Comparison of ENCODE assay signal across 15 mouse cellular contexts in the genomic region with DNA sequence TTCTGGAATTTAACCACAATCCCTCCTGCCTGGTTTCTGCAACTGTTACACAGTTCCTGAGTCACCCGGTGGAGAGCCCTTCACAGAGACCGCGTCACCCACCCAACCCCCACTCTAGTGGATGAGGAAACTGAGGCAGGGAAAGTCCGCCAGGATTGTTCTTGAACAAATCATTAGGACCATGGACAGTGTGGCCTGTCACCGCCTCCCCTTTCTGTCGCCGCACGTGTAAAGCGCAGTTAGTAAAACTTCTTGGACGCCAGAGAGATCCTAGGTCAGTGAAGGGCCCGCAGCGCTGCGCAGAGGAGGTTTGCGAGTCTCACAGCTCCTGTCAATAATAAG. TPM values are rescaled to one million over a fixed set of nuclear protein-coding genes. Genes with fewer than 3 reads are reported as not detected.
DNase-seq lines count a peak whose midpoint lies in the region; ATAC-seq and TF ChIP-seq lines count a peak whose summit lies in the region.
"Had no signal": no experiment of that assay in that cellular context is flagged by ENCODE, and none has a peak within 500 bp of the region (broad histone marks: within the 10 kb centered on the region; RNA-seq: fewer than 3 reads in every experiment).

No protein-coding gene starts in this region.

- ATAC-seq in forebrain, embryonic 11.5 days (replicated peaks; ENCODE audit: low FRiP score) = no peak
- no peak for ATAC-seq in forebrain, embryonic 16.5 days
- ATAC-seq in embryonic facial prominence, embryonic 13.5 days (ENCODE audit: insufficient number of reproducible peaks, insufficient read depth, low FRiP score, low TSS enrichment, low read depth) = no peak
- ATAC-seq in hindbrain, embryonic 16.5 days = no peak

- peak; percentile 54 for DNase-seq in forebrain, embryonic 11.5 days (ENCODE audit: low spot score)
- DNase-seq in lung, adult 18-20 months = peak; percentile 20 to 50
- DNase-seq in lung, postnatal 25 days (ENCODE audit: low spot score) = no peak
- DNase-seq in left cerebral cortex, adult 9 months (ENCODE audit: low spot score in 2 of 2) = no peak
- DNase-seq: heart, adult 2 months; kidney, adult 2 months; midbrain, embryonic 14.5 days; right cerebral cortex, adult 18-20 months; thymus, postnatal 14 days had no signal

- H3K9me3 ChIP-seq in forebrain, embryonic 11.5 days (ENCODE audit: control insufficient read depth, low read length) = no peaks in the 10 kb centered on the region
- no peaks in the 10 kb centered on the region for H3K9me3 ChIP-seq in forebrain, embryonic 16.5 days (ENCODE audit: control insufficient read depth, low read length)
- no peaks in the 10 kb centered on the region for H3K9me3 ChIP-seq in embryonic facial prominence, embryonic 13.5 days
- H3K9me3 ChIP-seq in hindbrain, embryonic 16.5 days (ENCODE audit: control insufficient read depth, low read length) = no peaks in the 10 kb centered on the region
- H3K9me3 ChIP-seq: hindbrain, embryonic 12.5 days had no signal

- no peak overlapping the region for H3K9ac ChIP-seq in forebrain, embryonic 11.5 days (ENCODE audit: low read length)
- no peak overlapping the region for H3K9ac ChIP-seq in forebrain, embryonic 16.5 days (replicated peaks; ENCODE audit: low read depth, low read length)
- peak overlapping the region; percentile 51; the same call in 1 of the 2 replicates for H3K9ac ChIP-seq in embryonic facial prominence, embryonic 13.5 days
- no peak overlapping the region for H3K9ac ChIP-seq in hindbrain, embryonic 16.5 days (ENCODE audit: low read depth, low read length)
- H3K9ac ChIP-seq: hindbrain, embryonic 12.5 days had no signal

- TF ChIP-seq CTCF in C2C12 (IDR thresholded peaks at IDR 0.05; ENCODE audit: control insufficient read depth, insufficient read depth, insufficient read length) = no peak

- no peaks in the 10 kb centered on the region for H3K79me2 ChIP-seq in C2C12 (ENCODE audit: control insufficient read depth, insufficient read depth)

- H3K27ac ChIP-seq in forebrain, embryonic 11.5 days (ENCODE audit: low read depth, low read length) = no peak overlapping the region
- H3K27ac ChIP-seq in forebrain, embryonic 16.5 days (ENCODE audit: low read length) = no peak overlapping the region
- H3K27ac ChIP-seq in embryonic facial prominence, embryonic 13.5 days = no peak overlapping the region
- no peak overlapping the region for H3K27ac ChIP-seq in hindbrain, embryonic 16.5 days (ENCODE audit: low read depth, low read length)
- H3K27ac ChIP-seq: heart, adult 2 months; hindbrain, embryonic 12.5 days; left cerebral cortex, adult 2 months had no signal

- no peak overlapping the region for H3K4me2 ChIP-seq in forebrain, embryonic 11.5 days (ENCODE audit: low read depth, low read length, severe bottlenecking)
- H3K4me2 ChIP-seq in forebrain, embryonic 16.5 days (ENCODE audit: low read length) = no peak overlapping the region
- H3K4me2 ChIP-seq in embryonic facial prominence, embryonic 13.5 days = peak overlapping the region; percentile 34
- no peak overlapping the region for H3K4me2 ChIP-seq in hindbrain, embryonic 16.5 days (ENCODE audit: low read length)
- H3K4me2 ChIP-seq: hindbrain, embryonic 12.5 days had no signal

- H3K27me3 ChIP-seq in forebrain, embryonic 11.5 days (ENCODE audit: control insufficient read depth, insufficient read depth, low read length) = peaks cover 46% of the 10 kb centered on the region
- peaks cover 46% of the 10 kb centered on the region for H3K27me3 ChIP-seq in forebrain, embryonic 16.5 days (replicated peaks; ENCODE audit: control insufficient read depth, insufficient read depth, low read length)
- H3K27me3 ChIP-seq in C2C12 (ENCODE audit: control insufficient read depth, insufficient read depth, insufficient read length) = no peaks in the 10 kb centered on the region
- peaks cover 77% of the 10 kb centered on the region for H3K27me3 ChIP-seq in embryonic facial prominence, embryonic 13.5 days
- peaks cover 39% of the 10 kb centered on the region for H3K27me3 ChIP-seq in hindbrain, embryonic 16.5 days (replicated peaks; ENCODE audit: control insufficient read depth, insufficient read depth, low read length)

- H3K79me3 ChIP-seq in C2C12 (ENCODE audit: low read depth) = no peaks in the 10 kb centered on the region

- no peaks in the 10 kb centered on the region for H3K36me3 ChIP-seq in forebrain, embryonic 11.5 days (ENCODE audit: control insufficient read depth, insufficient read depth, low read length)
- H3K36me3 ChIP-seq in forebrain, embryonic 16.5 days (ENCODE audit: control insufficient read depth, insufficient read depth) = no peaks in the 10 kb centered on the region
- no peaks in the 10 kb centered on the region for H3K36me3 ChIP-seq in C2C12 (ENCODE audit: control insufficient read depth, insufficient read depth)
- H3K36me3 ChIP-seq in embryonic facial prominence, embryonic 13.5 days = no peaks in the 10 kb centered on the region
- no peaks in the 10 kb centered on the region for H3K36me3 ChIP-seq in hindbrain, embryonic 16.5 days (ENCODE audit: control insufficient read depth, insufficient read depth, low read length)
- H3K36me3 ChIP-seq: hindbrain, embryonic 12.5 days had no signal

- H3K4me1 ChIP-seq in forebrain, embryonic 11.5 days (replicated peaks; ENCODE audit: control insufficient read depth, insufficient read depth, low read length) = no peaks in the 10 kb centered on the region
- no peaks in the 10 kb centered on the region for H3K4me1 ChIP-seq in forebrain, embryonic 16.5 days (replicated peaks; ENCODE audit: control insufficient read depth, insufficient read depth, low read length)
- peaks cover 11% of the 10 kb centered on the region for H3K4me1 ChIP-seq in embryonic facial prominence, embryonic 13.5 days
- H3K4me1 ChIP-seq in hindbrain, embryonic 16.5 days (ENCODE audit: control insufficient read depth, insufficient read depth, low read depth, low read length) = no peaks in the 10 kb centered on the region

- WGBS in forebrain, embryonic 11.5 days = 4% methylated on average over 14 of the region's 14 CpGs
- 3% methylated on average over 14 of the region's 14 CpGs for whole genome bisulfite sequencing in forebrain, embryonic 16.5 days
- WGBS in embryonic facial prominence, embryonic 13.5 days = 3% methylated on average over 14 of the region's 14 CpGs
- WGBS in hindbrain, embryonic 16.5 days = 6% methylated on average over 14 of the region's 14 CpGs

- peak overlapping the region; percentile 25 for H3ac ChIP-seq in C2C12 (ENCODE audit: control insufficient read depth, insufficient read length, low read depth)

- no peak overlapping the region for H3K4me3 ChIP-seq in forebrain, embryonic 11.5 days (ENCODE audit: low read depth, low read length)
- no peak overlapping the region for H3K4me3 ChIP-seq in forebrain, embryonic 16.5 days (replicated peaks; ENCODE audit: low read length)
- no peak overlapping the region for H3K4me3 ChIP-seq in C2C12 (ENCODE audit: insufficient read depth, poor library complexity, severe bottlenecking)
- peak overlapping the region; percentile 13; the same call in 1 of the 2 replicates for H3K4me3 ChIP-seq in embryonic facial prominence, embryonic 13.5 days
- no peak overlapping the region for H3K4me3 ChIP-seq in hindbrain, embryonic 16.5 days (ENCODE audit: low read length)
- H3K4me3 ChIP-seq: heart, adult 2 months; hindbrain, embryonic 12.5 days; left cerebral cortex, adult 2 months had no signal

TF ChIP-seq in C2C12, 6 proteins besides CTCF, POLR2A, EP300 and RAD21:
- TF ChIP-seq FOSL1 (IDR thresholded peaks at IDR 0.05; ENCODE audit: insufficient read depth, low read length, poor library complexity, severe bottlenecking) (no peak), MYOD1 (IDR thresholded peaks at IDR 0.05; ENCODE audit: control insufficient read depth, insufficient read length, low read depth) (no peak), USF1 (IDR thresholded peaks at IDR 0.05; ENCODE audit: low read depth) (no peak), CEBPB (IDR thresholded peaks at IDR 0.05; ENCODE audit: low read depth) (no peak), MYOG (IDR thresholded peaks at IDR 0.05; ENCODE audit: control insufficient read depth, extremely low read depth, insufficient read length) (no peak), MAX (IDR thresholded peaks at IDR 0.05) (no peak)

RNA-seq across cellular contexts. Expression of gene Nfic, which starts 2.5 kb away (rescaled TPM):
- polyA plus RNA-seq in forebrain, embryonic 11.5 days (2014; fragmentation: Nextera tagmentation; extraction: Ambion mirVana) = 10.5 and 10.8 TPM in 2 replicates
- 25.4 and 27.0 TPM in 2 replicates for polyA plus RNA-seq in forebrain, embryonic 16.5 days (2015; fragmentation: Nextera tagmentation; extraction: Ambion mirVana)
- polyA plus RNA-seq in C2C12 (2012; fragmentation: generic; extraction: Trizol) = 86.7 TPM
- polyA plus RNA-seq in embryonic facial prominence, embryonic 13.5 days (2015; fragmentation: Nextera tagmentation; extraction: Ambion mirVana) = 87.0 and 96.1 TPM in 2 replicates
- 24.5 and 34.5 TPM in 2 replicates for polyA plus RNA-seq in hindbrain, embryonic 16.5 days (2015; fragmentation: Nextera tagmentation; extraction: Ambion mirVana)

RNA-seq across cellular contexts. Expression of gene Celf5, which starts 29.6 kb away (rescaled TPM):
- polyA plus RNA-seq in forebrain, embryonic 11.5 days (2014; fragmentation: Nextera tagmentation; extraction: Ambion mirVana) = 9.7 and 19.6 TPM in 2 replicates
- 75.3 and 93.0 TPM in 2 replicates for polyA plus RNA-seq in forebrain, embryonic 16.5 days (2015; fragmentation: Nextera tagmentation; extraction: Ambion mirVana)
- polyA plus RNA-seq in C2C12 (2012; fragmentation: generic; extraction: Trizol) = 1.0 TPM
- polyA plus RNA-seq in embryonic facial prominence, embryonic 13.5 days (2015; fragmentation: Nextera tagmentation; extraction: Ambion mirVana) = 2.1 and 2.5 TPM in 2 replicates
- 60.1 and 63.6 TPM in 2 replicates for polyA plus RNA-seq in hindbrain, embryonic 16.5 days (2015; fragmentation: Nextera tagmentation; extraction: Ambion mirVana)

RNA-seq across cellular contexts. Expression of gene Ncln, which starts 43.3 kb away (rescaled TPM):
- 71.8 and 72.3 TPM in 2 replicates for polyA plus RNA-seq in forebrain, embryonic 11.5 days (2014; fragmentation: Nextera tagmentation; extraction: Ambion mirVana)
- polyA plus RNA-seq in forebrain, embryonic 16.5 days (2015; fragmentation: Nextera tagmentation; extraction: Ambion mirVana) = 70.4 and 80.9 TPM in 2 replicates
- 122 TPM for polyA plus RNA-seq in C2C12 (2012; fragmentation: generic; extraction: Trizol)
- polyA plus RNA-seq in embryonic facial prominence, embryonic 13.5 days (2015; fragmentation: Nextera tagmentation; extraction: Ambion mirVana) = 82.3 and 87.9 TPM in 2 replicates
- 68.9 and 82.7 TPM in 2 replicates for polyA plus RNA-seq in hindbrain, embryonic 16.5 days (2015; fragmentation: Nextera tagmentation; extraction: Ambion mirVana)

RNA-seq across cellular contexts. Expression of gene S1pr4, which starts 47.0 kb away (rescaled TPM):
- 0.36 and 0.68 TPM in 2 replicates for polyA plus RNA-seq in forebrain, embryonic 11.5 days (2014; fragmentation: Nextera tagmentation; extraction: Ambion mirVana)
- polyA plus RNA-seq in forebrain, embryonic 16.5 days (2015; fragmentation: Nextera tagmentation; extraction: Ambion mirVana) = 0.40 and 0.53 TPM in 2 replicates
- 0.02 TPM for polyA plus RNA-seq in C2C12 (2012; fragmentation: generic; extraction: Trizol)
- 0.25 and 0.31 TPM in 2 replicates for polyA plus RNA-seq in embryonic facial prominence, embryonic 13.5 days (2015; fragmentation: Nextera tagmentation; extraction: Ambion mirVana)
- polyA plus RNA-seq in hindbrain, embryonic 16.5 days (2015; fragmentation: Nextera tagmentation; extraction: Ambion mirVana) = 0.65 and 0.79 TPM in 2 replicates

Comparison
In these comparisons a context has a peak if more than half of its experiments do, and no peak if none do; other contexts are left out.
1. DNase-seq: peak in forebrain, embryonic 11.5 days (single experiment) and lung, adult 18-20 months (2 of 2); none in lung, postnatal 25 days (single experiment) and left cerebral cortex, adult 9 months (0 of 2).